Mouse (Mus musculus) gastrocnemius, postnatal 4 days (tissue): Measurements from ENCODE around the gene Adra2c. TPM values are rescaled to one million over a fixed set of nuclear protein-coding genes. Genes with fewer than 3 reads are reported as not detected.
A peak's percentile ranks its signal among the peaks of the same experiment; 100 is the strongest.

Experiments
- DNase-seq, 2 experiments: peaks; one replicate each; pipeline ENCODE4 v3.0.0; 2021 to 2022; ENCODE audit warnings: low spot score in 2 of 2, mixed read lengths in 2 of 2
- long read RNA-seq, 2 experiments: library from polyadenylated mRNA; stranded (forward); transcript quantifications; one replicate each; pipeline ENCODE4 v2.0.0; 2021
- total RNA-seq, 2 experiments: library from RNA; stranded (reverse); gene quantifications; 2 replicates each; pipeline ENCODE4 v1.2.3; 2021

Adra2c gene
- under 1 TPM; 0.10 to 0.20 TPM for total RNA-seq
- long read RNA-seq, experiment 1 = 0 reads
- long read RNA-seq, experiment 2, partial matches to known transcripts = 0 of 2 reads
- long read RNA-seq, experiment 2, other reads (novel, unspliced or antisense) = 0 of 2 reads

GRCm38 (mm10) chr5:35278019-35278418 lies at the start of gene Adra2c:
TSS of gene Adra2c (plus strand) at chr5:35278319.
- no peak for DNase-seq

- no peak for DNase-seq
Measured at GRCm38 (mm10) chr5:35233142-35233541, 45.0 kb upstream of the Adra2c start.

DNA sequence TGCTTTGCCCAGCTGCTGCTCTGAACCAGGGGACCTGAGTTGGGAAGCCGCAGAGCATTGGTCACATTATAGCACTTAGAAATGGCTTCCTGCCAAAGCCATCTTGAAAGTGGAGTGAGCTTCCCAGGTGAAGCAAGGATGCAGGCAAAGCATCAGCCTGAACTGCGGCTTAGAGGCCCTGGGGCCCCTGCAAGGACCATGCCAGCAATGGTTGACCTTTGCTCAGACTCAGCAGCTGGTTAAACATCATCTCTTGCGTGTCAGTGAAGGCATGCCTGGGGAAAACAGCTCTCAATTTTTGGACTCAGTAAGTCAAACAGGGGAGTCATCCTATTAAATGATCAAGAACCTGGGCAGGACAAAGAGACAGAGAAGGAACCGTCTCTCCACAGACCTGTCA lies 40.4 kb upstream of the Adra2c start:
- no peak for DNase-seq

GRCm38 (mm10) chr5:35238627-35239026 lies 39.5 kb upstream of the Adra2c start:
- DNase-seq = no peak

DNA sequence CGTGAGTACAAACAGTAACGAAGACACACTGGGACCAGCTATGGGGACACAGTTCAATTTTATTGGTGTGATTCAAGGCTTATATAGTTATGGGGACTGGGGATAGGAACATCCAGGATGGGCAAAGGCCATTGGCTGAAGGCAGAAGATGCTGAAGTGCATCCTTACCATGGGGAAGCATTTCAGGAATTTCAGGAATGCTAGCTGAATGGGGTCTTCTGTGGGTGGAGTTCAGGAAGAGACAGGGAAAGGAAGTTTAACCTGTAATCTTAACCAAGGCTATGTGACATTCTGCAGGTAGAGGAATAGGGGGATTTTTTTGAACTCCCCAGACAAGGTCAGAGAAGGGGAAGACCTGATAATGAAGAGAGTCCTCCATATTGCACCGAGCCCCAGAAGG lies 36.6 kb upstream of the Adra2c start:
- no peak for DNase-seq

DNA sequence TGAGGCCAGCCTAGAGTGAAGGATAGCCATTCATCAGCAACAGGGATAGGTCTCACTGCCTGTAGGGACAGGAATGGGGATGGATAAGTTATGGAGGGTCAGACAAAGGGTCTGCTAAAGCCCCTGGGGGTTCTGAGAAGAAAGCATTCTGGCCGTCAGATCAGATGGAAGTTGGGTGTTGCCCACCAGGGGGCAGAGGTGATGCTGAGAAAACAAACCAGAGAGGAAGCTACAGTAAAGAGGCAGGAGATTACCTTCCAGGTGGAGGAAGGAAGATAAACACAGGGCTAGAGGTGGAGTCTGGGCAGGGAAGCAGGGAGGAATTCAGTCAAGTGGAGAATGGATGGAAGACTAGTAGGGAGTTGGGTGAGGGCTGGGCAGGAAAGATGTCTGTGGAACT lies 33.9 kb upstream of the Adra2c start:
- no peak for DNase-seq

DNA sequence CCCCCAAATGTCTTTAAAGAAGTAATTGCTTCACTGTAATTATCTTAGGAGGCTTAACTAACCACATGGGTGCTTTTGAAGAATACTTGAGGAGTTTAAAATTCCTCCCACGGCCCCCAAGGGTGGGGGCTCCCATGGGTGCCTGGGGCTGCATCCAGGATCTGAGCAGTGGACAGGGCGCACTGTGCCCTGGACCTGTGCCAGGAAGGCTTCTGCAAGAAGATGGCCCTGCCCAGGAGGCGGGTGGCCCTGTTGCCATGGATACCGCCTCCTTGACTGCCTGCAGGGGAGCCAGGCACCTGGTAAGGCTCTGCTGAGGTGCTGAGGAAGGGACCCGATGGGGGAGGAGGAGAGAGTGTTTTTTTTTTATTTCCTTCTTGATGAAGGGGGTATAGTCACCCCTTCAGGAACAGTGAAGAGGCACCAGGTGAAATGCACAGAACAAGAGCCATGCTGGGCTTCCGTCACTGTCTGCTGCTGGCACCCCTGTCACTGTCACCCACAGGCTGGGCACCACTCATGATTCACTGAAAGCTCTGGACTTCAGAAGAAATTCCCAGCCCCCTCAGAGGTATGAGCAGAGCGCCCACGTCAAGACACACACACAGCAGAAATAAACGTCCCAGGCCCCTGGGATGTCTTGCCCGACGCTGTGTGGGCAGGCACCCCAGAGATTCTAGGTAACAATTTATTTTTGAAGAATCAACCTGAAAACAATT lies 32.4 kb upstream of the Adra2c start:
- no peak for DNase-seq

- no peak for DNase-seq
Measured at GRCm38 (mm10) chr5:35254964-35255716, 23.0 kb upstream of the Adra2c start.

DNA sequence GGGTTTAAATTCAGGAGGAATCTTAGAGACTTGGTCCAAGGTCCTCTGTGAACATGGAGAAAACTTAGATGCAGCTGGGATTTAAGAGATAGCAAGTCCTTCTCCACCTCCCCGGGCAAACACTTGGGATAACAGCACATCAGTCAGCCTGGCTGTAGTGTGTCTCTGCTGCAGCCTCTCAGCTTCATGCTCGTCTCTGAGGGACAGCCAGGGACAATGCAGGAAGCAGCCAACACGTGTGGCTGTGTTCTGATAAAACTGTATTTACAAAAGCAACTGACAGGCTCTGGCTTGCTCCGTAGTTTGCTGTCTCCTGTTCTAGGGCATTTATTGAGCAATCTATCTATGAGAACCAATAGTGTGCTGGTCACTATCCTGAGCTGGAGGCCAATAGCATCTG lies 14.4 kb upstream of the Adra2c start:
- DNase-seq = no peak

- no peak for DNase-seq
Measured at GRCm38 (mm10) chr5:35267486-35267885, 10.6 kb upstream of the Adra2c start.

DNA sequence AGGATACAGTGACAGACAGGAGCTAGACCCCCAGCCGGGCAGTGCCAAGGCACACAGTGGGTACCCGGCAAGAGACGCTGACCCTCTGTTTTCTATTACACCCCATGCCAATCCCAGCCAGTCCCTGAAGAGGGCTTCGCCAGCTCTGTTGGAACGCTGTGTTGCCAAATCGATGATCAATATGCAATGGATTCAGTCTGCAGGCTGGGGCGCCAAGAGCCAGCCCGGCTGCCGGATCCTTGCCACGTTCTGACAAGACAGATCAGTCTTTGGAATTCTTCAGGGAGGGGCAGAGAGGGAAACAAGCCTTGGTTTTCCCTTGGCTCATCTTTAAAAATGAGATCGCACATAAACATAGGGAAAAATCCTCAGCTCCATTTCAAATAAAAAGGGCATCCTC lies 2.8 kb upstream of the Adra2c start:
- DNase-seq = no peak

- DNase-seq = peak in 1 of 2 experiments; percentile 11
Measured at GRCm38 (mm10) chr5:35278741-35279695, 899 bp downstream of the Adra2c start.

- DNase-seq = no peak
Measured at GRCm38 (mm10) chr5:35279696-35280001, 1.5 kb downstream of the Adra2c start.

DNA sequence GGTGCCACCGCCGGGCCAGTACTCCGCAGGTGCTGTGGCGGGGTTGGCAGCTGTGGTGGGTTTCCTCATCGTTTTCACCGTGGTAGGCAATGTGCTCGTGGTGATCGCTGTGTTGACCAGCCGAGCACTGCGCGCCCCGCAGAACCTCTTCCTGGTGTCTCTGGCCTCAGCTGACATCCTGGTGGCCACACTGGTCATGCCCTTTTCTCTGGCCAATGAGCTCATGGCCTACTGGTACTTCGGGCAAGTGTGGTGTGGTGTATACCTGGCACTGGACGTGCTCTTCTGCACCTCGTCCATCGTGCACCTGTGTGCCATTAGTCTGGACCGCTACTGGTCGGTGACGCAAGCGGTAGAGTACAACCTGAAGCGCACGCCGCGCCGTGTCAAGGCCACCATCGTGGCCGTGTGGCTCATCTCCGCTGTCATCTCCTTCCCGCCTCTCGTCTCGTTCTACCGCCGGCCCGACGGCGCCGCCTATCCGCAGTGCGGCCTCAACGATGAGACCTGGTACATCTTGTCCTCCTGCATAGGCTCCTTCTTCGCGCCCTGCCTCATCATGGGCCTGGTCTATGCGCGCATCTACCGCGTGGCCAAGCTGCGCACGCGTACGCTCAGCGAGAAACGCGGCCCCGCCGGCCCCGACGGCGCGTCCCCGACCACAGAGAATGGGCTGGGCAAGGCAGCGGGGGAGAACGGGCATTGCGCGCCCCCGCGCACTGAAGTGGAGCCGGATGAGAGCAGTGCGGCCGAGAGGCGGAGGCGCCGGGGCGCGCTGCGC lies 2.1 kb downstream of the Adra2c start:
- peak in 1 of 2 experiments; percentile 13 for DNase-seq

- DNase-seq = no peak
Measured at GRCm38 (mm10) chr5:35280783-35281165, 2.7 kb downstream of the Adra2c start.

GRCm38 (mm10) chr5:35285281-35285680 lies 7.2 kb downstream of the Adra2c start:
- no peak for DNase-seq

- DNase-seq = no peak
Measured at GRCm38 (mm10) chr5:35286190-35286589, 8.1 kb downstream of the Adra2c start.

DNA sequence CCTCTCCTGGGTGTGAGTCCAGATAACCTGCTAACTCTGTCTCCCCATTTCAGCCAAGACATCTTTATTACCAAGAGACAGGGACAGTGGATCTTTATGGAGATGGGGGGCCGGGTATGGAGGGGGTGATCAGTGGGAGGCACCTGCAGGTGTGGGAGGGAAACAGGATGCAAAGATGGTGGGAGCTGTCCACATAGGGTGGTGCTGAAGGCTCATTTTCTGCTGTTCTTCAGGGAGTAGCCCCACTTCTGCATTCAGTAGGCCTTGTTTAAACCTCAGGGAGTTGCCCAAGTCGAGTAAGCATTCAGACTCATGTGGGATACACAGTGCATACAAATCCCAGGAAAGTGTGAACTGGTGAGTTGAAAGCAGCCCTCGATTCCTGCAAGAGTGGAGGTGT lies 21.5 kb downstream of the Adra2c start:
- DNase-seq = no peak

- no peak for DNase-seq
Measured at GRCm38 (mm10) chr5:35304191-35304590, 26.1 kb downstream of the Adra2c start.

GRCm38 (mm10) chr5:35305332-35305731 lies 27.2 kb downstream of the Adra2c start:
- peak in 1 of 2 experiments; percentile 16 for DNase-seq

- no peak for DNase-seq
Measured at GRCm38 (mm10) chr5:35306692-35307091, 28.6 kb downstream of the Adra2c start.
